Mouse (Mus musculus) stomach, embryonic 14.5 days (tissue): ENCODE measurements around the gene Elf2. TPM values are rescaled to one million over a fixed set of nuclear protein-coding genes. Genes with fewer than 3 reads are reported as not detected.
A peak's percentile ranks its signal among the peaks of the same experiment; 100 is the strongest.

Experiments
- ATAC-seq: fragments of 200-750 bp; cut with Nextera tagmentation; 2 replicates; pipeline ENCODE4 v1.8.0; 2017; ENCODE audit warnings: low read depth, moderate TSS enrichment; ENCODE audit not compliant: insufficient number of reproducible peaks, insufficient read depth, low FRiP score
- H3K27ac ChIP-seq: fragments of 300-500 bp; sonication (generic); 2 replicates; pipeline ENCODE4 v1.5.1; 2014; ENCODE audit warnings: mild to moderate bottlenecking, low read length, moderate library complexity, mixed read lengths
- H3K27me3 ChIP-seq: fragments of 300-500 bp; sonication (generic); 2 replicates; pipeline ENCODE4 v1.6.1; 2014; ENCODE audit warnings: low read length, control low read depth, mixed read lengths; ENCODE audit not compliant: control insufficient read depth, insufficient read depth
- H3K36me3 ChIP-seq: fragments of 300-500 bp; sonication (generic); 2 replicates; pipeline ENCODE4 v1.6.1; 2014; ENCODE audit warnings: mild to moderate bottlenecking, control low read depth, low read length, moderate library complexity, mixed read lengths; ENCODE audit not compliant: control insufficient read depth, insufficient read depth
- H3K4me1 ChIP-seq: fragments of 300-500 bp; sonication (generic); 2 replicates; pipeline ENCODE4 v1.6.1; 2014; ENCODE audit warnings: low read length, control low read depth, mixed read lengths; ENCODE audit not compliant: control insufficient read depth, insufficient read depth
- H3K4me2 ChIP-seq: fragments of 300-500 bp; sonication (generic); replicated peaks from 2 replicates; pipeline ENCODE4 v1.6.1; 2014; ENCODE audit warnings: low read depth, low read length, control low read depth
- H3K4me3 ChIP-seq: fragments of 300-500 bp; sonication (generic); 2 replicates; pipeline ENCODE4 v1.5.1; 2014; ENCODE audit warnings: low read depth, low read length, control low read depth
- H3K9ac ChIP-seq: fragments of 300-500 bp; sonication (generic); replicated peaks from 2 replicates; pipeline ENCODE4 v1.6.1; 2014; ENCODE audit warnings: low read depth, mild to moderate bottlenecking, control low read depth, low read length, moderate library complexity, mixed read lengths
- H3K9me3 ChIP-seq: fragments of 300-500 bp; sonication (generic); 2 replicates; pipeline ENCODE4 v1.6.1; 2016; ENCODE audit warnings: low read depth, low read length, control low read depth; ENCODE audit not compliant: control insufficient read depth
- WGBS: fragments of 180-500 bp; shearing (Covaris S2); extraction: QIAGEN DNeasy Blood & Tissue Kit; methylation state at CpG from one replicate; pipeline ENCODE4 v1.1.7; 2014; 5-methylcytosine and 5-hydroxymethylcytosine counted together
- polyA plus RNA-seq: library from polyadenylated mRNA; unstranded; fragments of >200 nt; fragmentation: Nextera tagmentation; extraction: Ambion mirVana; gene quantifications from 2 replicates; pipeline ENCODE4 v1.2.1, GENCODE M21; 2014

Gene Elf2
- polyA plus RNA-seq, 1 experiment from 2014 or later = 72.6 TPM

- no peak overlapping the region for H3K4me3 ChIP-seq
- no peaks in the 10 kb centered on the region for H3K9me3 ChIP-seq
- no peaks in the 10 kb centered on the region for H3K27me3 ChIP-seq
- H3K4me1 ChIP-seq = peaks cover 6% of the 10 kb centered on the region; the same call in 1 of the 2 replicates
- no peak for ATAC-seq
- no peak overlapping the region for H3K9ac ChIP-seq
- no peak overlapping the region for H3K27ac ChIP-seq
- H3K36me3 ChIP-seq = no peaks in the 10 kb centered on the region
- WGBS = 67% methylated on average over 3 of the region's 3 CpGs
- H3K4me2 ChIP-seq = no peak overlapping the region
These were observed 113.9 kb downstream of the Elf2 start for GRCm38 (mm10) chr3:51226601-51227000.

- Histone ChIP-seq H3K36me3 (no peaks in the 10 kb centered on the region), H3K27ac (no peak overlapping the region), H3K4me3 (peak overlapping the region; percentile 77; the same call in 1 of the 2 replicates), H3K9me3 (no peaks in the 10 kb centered on the region), H3K9ac (no peak overlapping the region), H3K4me2 (peak overlapping the region; percentile 60; the same call in 1 of the 2 replicates), H3K27me3 (no peaks in the 10 kb centered on the region), H3K4me1 (peaks cover 6% of the 10 kb centered on the region; the same call in 1 of the 2 replicates)
- 95% methylated on average over 10 of the region's 10 CpGs for whole genome bisulfite sequencing
- no peak for ATAC-seq
These were observed 114.5 kb downstream of the Elf2 start for GRCm38 (mm10) chr3:51225979-51226378.

GRCm38 (mm10) chr3:51225226-51225750 lies 115.2 kb downstream of the Elf2 start:
- no peaks in the 10 kb centered on the region for H3K9me3 ChIP-seq
- H3K4me2 ChIP-seq = peak overlapping the region; percentile 60
- WGBS = under 1% methylated on average over 39 of the region's 39 CpGs
- H3K27ac ChIP-seq = peak overlapping the region; percentile 92
- H3K27me3 ChIP-seq = no peaks in the 10 kb centered on the region
- H3K4me1 ChIP-seq = peaks cover 6% of the 10 kb centered on the region; the same call in 1 of the 2 replicates
- H3K4me3 ChIP-seq = peak overlapping the region; percentile 77
- H3K36me3 ChIP-seq = no peaks in the 10 kb centered on the region
- peak overlapping the region; percentile 64 for H3K9ac ChIP-seq
- ATAC-seq = peak; percentile 2; the same call in 1 of the 2 replicates

GRCm38 (mm10) chr3:51224363-51225225 lies 115.9 kb downstream of the Elf2 start, which contains the start of gene Noct:
Gene Noct, plus strand, starts transcription at chr3:51224447.
- Histone ChIP-seq H3K27me3 (no peaks in the 10 kb centered on the region), H3K27ac (peak within 1 kb of the TSS; percentile 92), H3K4me2 (peak within 1 kb of the TSS; percentile 60), H3K4me3 (peak within 1 kb of the TSS; percentile 77), H3K9ac (peak within 1 kb of the TSS; percentile 64), H3K4me1 (peaks cover 6% of the 10 kb centered on the region; the same call in 1 of the 2 replicates), H3K9me3 (no peaks in the 10 kb centered on the region), H3K36me3 (no peaks in the 10 kb centered on the region)
- WGBS = under 1% methylated on average over 95 of the region's 100 CpGs
- ATAC-seq = peak; percentile 91

- H3K4me2 ChIP-seq = peak overlapping the region; percentile 60
- no peaks in the 10 kb centered on the region for H3K36me3 ChIP-seq
- peak overlapping the region; percentile 92; the same call in 1 of the 2 replicates for H3K27ac ChIP-seq
- no peaks in the 10 kb centered on the region for H3K27me3 ChIP-seq
- H3K9ac ChIP-seq = no peak overlapping the region
- peaks cover 6% of the 10 kb centered on the region; the same call in 1 of the 2 replicates for H3K4me1 ChIP-seq
- 24% methylated on average over 5 of the region's 5 CpGs for WGBS
- H3K9me3 ChIP-seq = no peaks in the 10 kb centered on the region
- peak overlapping the region; percentile 77; the same call in 1 of the 2 replicates for H3K4me3 ChIP-seq
- no peak for ATAC-seq
These were observed 116.9 kb downstream of the Elf2 start for GRCm38 (mm10) chr3:51223556-51223955.

- H3K4me2 ChIP-seq = no peak overlapping the region
- WGBS = 42% methylated on average over 10 of the region's 10 CpGs
- H3K27ac ChIP-seq = no peak overlapping the region
- no peak for ATAC-seq
- no peaks in the 10 kb centered on the region for H3K36me3 ChIP-seq
- H3K4me3 ChIP-seq = no peak overlapping the region
- peaks cover 6% of the 10 kb centered on the region; the same call in 1 of the 2 replicates for H3K4me1 ChIP-seq
- no peaks in the 10 kb centered on the region for H3K27me3 ChIP-seq
- H3K9ac ChIP-seq = no peak overlapping the region
- no peaks in the 10 kb centered on the region for H3K9me3 ChIP-seq
These were observed 117.5 kb downstream of the Elf2 start for GRCm38 (mm10) chr3:51222834-51223460.

GRCm38 (mm10) chr3:51222302-51222701 lies 118.2 kb downstream of the Elf2 start:
- Histone ChIP-seq H3K4me3 (no peak overlapping the region), H3K9ac (no peak overlapping the region), H3K36me3 (no peaks in the 10 kb centered on the region), H3K4me2 (no peak overlapping the region), H3K27ac (no peak overlapping the region), H3K9me3 (no peaks in the 10 kb centered on the region), H3K4me1 (peaks cover 6% of the 10 kb centered on the region; the same call in 1 of the 2 replicates), H3K27me3 (no peaks in the 10 kb centered on the region)
- ATAC-seq = no peak
- WGBS = 87% methylated on average over 6 of the region's 6 CpGs

GRCm38 (mm10) chr3:51221847-51222246 lies 118.6 kb downstream of the Elf2 start:
- no peak for ATAC-seq
- 61% methylated on average over 8 of the region's 8 CpGs for WGBS
- Histone ChIP-seq H3K9ac (no peak overlapping the region), H3K27ac (no peak overlapping the region), H3K4me3 (no peak overlapping the region), H3K4me1 (peaks cover 6% of the 10 kb centered on the region; the same call in 1 of the 2 replicates), H3K4me2 (no peak overlapping the region), H3K27me3 (no peaks in the 10 kb centered on the region), H3K9me3 (no peaks in the 10 kb centered on the region), H3K36me3 (no peaks in the 10 kb centered on the region)
